Mouse (Mus musculus): Measurements from ENCODE around the gene Mpp5.

DNA sequence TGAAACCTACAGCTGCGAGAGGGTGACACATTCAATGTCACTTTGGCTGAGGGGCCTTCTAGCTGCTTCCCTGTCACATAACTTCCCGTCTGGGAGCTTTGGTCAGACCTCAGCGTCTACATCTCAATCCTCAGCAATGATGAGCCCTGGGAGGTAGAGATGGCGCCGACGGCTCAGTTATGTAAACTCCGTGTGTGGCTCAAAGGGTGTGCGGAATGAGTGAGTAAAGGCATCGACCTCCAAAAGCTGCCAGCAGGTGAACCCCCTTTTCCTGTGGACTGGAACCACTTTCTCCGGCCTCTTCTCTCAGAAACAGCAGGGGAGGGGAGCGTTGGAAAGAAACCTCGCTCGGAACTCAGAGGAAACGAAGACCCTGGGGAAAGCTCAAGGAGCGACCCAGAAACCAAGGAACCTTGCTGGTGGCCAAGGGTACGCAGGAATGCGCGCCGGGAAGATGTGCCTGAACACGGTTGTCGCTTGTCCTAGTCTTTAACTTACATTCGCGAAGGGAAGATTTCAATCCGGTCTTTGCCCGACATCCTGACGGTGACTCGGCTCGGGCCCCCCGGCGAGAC is 112.3 kb downstream of the Mpp5 start:
- no peak; the same call in 1 of the 2 replicates for TF ChIP-seq CTCF (IDR thresholded peaks at IDR 0.05; ENCODE audit: low read depth)
- TF ChIP-seq EP300 (optimal IDR thresholded peaks at IDR 0.05): no peak

Data from stomach, postnatal 0 days (tissue).